Mouse (Mus musculus): ENCODE measurements around the gene Pgbd5. TPM values are rescaled to one million over a fixed set of nuclear protein-coding genes. Genes with fewer than 3 reads are reported as not detected.
A peak's percentile ranks its signal among the peaks of the same experiment; 100 is the strongest.

Gene Pgbd5
- total and polyA plus RNA-seq, 3 experiments, result 0.43 to 0.98 (median 0.55) TPM

DNA sequence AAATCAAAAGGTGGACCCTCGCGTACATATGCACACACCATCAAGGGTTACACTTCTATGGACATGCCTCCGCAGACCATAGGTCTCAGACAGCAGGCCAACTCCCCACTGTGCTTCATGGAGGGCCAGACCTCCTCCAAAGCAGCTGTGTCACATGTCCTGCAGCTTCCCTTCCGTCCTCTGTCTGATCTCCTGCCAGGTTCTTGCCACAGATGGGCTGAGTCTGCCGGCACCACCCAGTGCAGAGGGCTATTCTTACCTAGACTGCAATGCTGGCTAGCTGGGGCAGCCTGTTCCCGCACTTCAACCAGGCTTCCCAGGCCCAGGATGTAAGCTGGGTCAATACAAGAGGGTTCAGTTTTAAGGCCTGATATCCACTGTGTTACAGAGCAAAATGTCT, 64.3 kb downstream of the Pgbd5 start:
- H3K27ac ChIP-seq, result no peak overlapping the region
- H3K9ac ChIP-seq (ENCODE audit: low read depth, low read length), result no peak overlapping the region
- peak in 1 of 2 experiments; percentile 25 for DNase-seq
- no peaks in the 10 kb centered on the region for H3K27me3 ChIP-seq (ENCODE audit: control insufficient read depth, insufficient read depth, low read length)
- no peaks in the 10 kb centered on the region for H3K36me3 ChIP-seq (ENCODE audit: control insufficient read depth, insufficient read depth, low read length)
- H3K4me1 ChIP-seq (ENCODE audit: control insufficient read depth, insufficient read depth, low read length), result peaks cover 2% of the 10 kb centered on the region; the same call in 1 of the 2 replicates
- intact Hi-C loops (cut with DNase I), result no loop called here
- H3K79me2 ChIP-seq (replicated peaks; ENCODE audit: control insufficient read depth, insufficient read depth, low read length), result no peaks in the 10 kb centered on the region
- WGBS, result 47% methylated on average over 6 of the region's 6 CpGs
- TF ChIP-seq EP300 (IDR thresholded peaks at IDR 0.05; ENCODE audit: insufficient read depth, low read depth, low read length) (no peak), POLR2A (IDR thresholded peaks at IDR 0.05; ENCODE audit: insufficient read depth, low read depth, low read length) (no peak), CTCF (IDR thresholded peaks at IDR 0.05) (no peak)
- H3K4me3 ChIP-seq, result no peak overlapping the region

DNA sequence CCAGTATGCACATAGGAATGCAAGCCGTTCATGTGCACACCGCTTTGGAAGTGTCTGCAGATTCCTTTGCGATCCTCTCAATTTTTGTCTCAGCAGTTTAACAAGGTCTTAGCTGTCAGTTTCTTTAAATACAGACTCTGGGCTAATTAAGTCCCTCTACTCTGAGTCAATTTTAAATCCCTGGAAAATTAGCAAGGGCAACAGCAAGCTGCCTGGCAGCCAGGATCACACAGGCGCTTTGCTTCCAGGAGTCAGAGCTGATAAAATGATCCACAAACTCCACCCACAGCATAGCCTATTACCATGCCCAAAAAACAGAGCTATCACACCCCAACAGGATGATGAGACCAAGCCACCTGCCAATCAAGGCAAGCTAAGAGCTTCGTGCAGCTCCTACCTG, 65.7 kb downstream of the Pgbd5 start:
- DNase-seq, result no peak
- intact Hi-C loops (cut with DNase I), result no loop called here
- WGBS, result 86% methylated on average over 5 of the region's 5 CpGs
- Histone ChIP-seq H3K4me3 (no peak overlapping the region), H3K4me1 (ENCODE audit: control insufficient read depth, insufficient read depth, low read length) (peaks cover 2% of the 10 kb centered on the region; the same call in 1 of the 2 replicates), H3K36me3 (ENCODE audit: control insufficient read depth, insufficient read depth, low read length) (no peaks in the 10 kb centered on the region), H3K27ac (no peak overlapping the region), H3K27me3 (ENCODE audit: control insufficient read depth, insufficient read depth, low read length) (no peaks in the 10 kb centered on the region), H3K9ac (ENCODE audit: low read depth, low read length) (no peak overlapping the region), H3K79me2 (replicated peaks; ENCODE audit: control insufficient read depth, insufficient read depth, low read length) (no peaks in the 10 kb centered on the region)
- TF ChIP-seq CTCF (IDR thresholded peaks at IDR 0.05), result no peak
- TF ChIP-seq POLR2A (IDR thresholded peaks at IDR 0.05; ENCODE audit: insufficient read depth, low read depth, low read length), result no peak
- TF ChIP-seq EP300 (IDR thresholded peaks at IDR 0.05; ENCODE audit: insufficient read depth, low read depth, low read length), result no peak

DNA sequence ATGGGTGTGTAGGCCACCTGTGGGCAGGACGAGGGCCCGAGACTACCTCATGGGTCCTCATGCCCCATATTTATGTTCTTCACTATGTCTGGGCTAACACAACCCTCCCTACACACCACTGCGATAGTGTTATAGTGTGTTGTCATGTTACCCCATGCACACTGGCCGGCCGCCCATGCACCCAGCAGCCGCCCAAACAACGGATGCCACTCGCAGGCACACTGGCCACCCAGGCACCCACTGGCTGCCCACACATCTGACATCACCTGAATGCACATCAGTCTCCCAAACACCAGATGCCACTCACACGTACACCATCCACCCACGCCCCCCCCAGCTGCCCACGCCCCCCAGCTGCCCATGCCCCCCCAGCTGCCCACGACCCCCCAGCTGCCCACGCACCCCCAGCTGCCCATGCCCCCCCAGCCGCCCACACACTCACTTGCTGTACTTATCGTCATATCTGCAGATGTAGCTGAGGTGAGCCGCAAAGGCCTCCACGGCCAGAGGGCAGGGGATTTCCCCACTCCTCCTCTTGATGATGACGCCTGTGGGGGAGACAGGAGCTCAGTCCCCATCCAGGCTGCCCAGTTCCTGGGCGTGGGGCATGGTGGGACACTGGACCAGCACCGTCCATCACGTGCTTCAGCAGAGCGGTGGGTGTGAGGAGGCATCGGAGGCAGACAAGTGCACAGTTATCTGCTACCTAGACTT, 67.9 kb downstream of the Pgbd5 start:
- DNase-seq, result no peak
- intact Hi-C loops (cut with DNase I), result no loop called here
- no peak overlapping the region for H3K4me3 ChIP-seq
- no peaks in the 10 kb centered on the region for H3K27me3 ChIP-seq (ENCODE audit: control insufficient read depth, insufficient read depth, low read length)
- H3K4me1 ChIP-seq (ENCODE audit: control insufficient read depth, insufficient read depth, low read length), result peaks cover 2% of the 10 kb centered on the region; the same call in 1 of the 2 replicates
- H3K9ac ChIP-seq (ENCODE audit: low read depth, low read length), result no peak overlapping the region
- no peak overlapping the region for H3K27ac ChIP-seq
- TF ChIP-seq EP300 (IDR thresholded peaks at IDR 0.05; ENCODE audit: insufficient read depth, low read depth, low read length) (no peak), CTCF (IDR thresholded peaks at IDR 0.05) (no peak), POLR2A (IDR thresholded peaks at IDR 0.05; ENCODE audit: insufficient read depth, low read depth, low read length) (no peak)
- H3K79me2 ChIP-seq (replicated peaks; ENCODE audit: control insufficient read depth, insufficient read depth, low read length), result no peaks in the 10 kb centered on the region
- 83% methylated on average over 23 of the region's 23 CpGs for WGBS
- H3K36me3 ChIP-seq (ENCODE audit: control insufficient read depth, insufficient read depth, low read length), result no peaks in the 10 kb centered on the region

GRCm38 (mm10) chr8:124370422-124371183, 68.9 kb downstream of the Pgbd5 start:
- no peak overlapping the region for H3K9ac ChIP-seq (ENCODE audit: low read depth, low read length)
- 79% methylated on average over 17 of the region's 17 CpGs for WGBS
- H3K36me3 ChIP-seq (ENCODE audit: control insufficient read depth, insufficient read depth, low read length), result no peaks in the 10 kb centered on the region
- H3K27me3 ChIP-seq (ENCODE audit: control insufficient read depth, insufficient read depth, low read length), result no peaks in the 10 kb centered on the region
- no peak overlapping the region for H3K27ac ChIP-seq
- peaks cover 2% of the 10 kb centered on the region; the same call in 1 of the 2 replicates for H3K4me1 ChIP-seq (ENCODE audit: control insufficient read depth, insufficient read depth, low read length)
- TF ChIP-seq POLR2A (IDR thresholded peaks at IDR 0.05; ENCODE audit: insufficient read depth, low read depth, low read length) (no peak), EP300 (IDR thresholded peaks at IDR 0.05; ENCODE audit: insufficient read depth, low read depth, low read length) (no peak), CTCF (IDR thresholded peaks at IDR 0.05) (no peak)
- H3K4me3 ChIP-seq, result no peak overlapping the region
- intact Hi-C loops (cut with DNase I), result no loop called here
- DNase-seq, result no peak
- no peaks in the 10 kb centered on the region for H3K79me2 ChIP-seq (replicated peaks; ENCODE audit: control insufficient read depth, insufficient read depth, low read length)

- Histone ChIP-seq H3K27ac (no peak overlapping the region), H3K9ac (ENCODE audit: low read depth, low read length) (no peak overlapping the region), H3K79me2 (replicated peaks; ENCODE audit: control insufficient read depth, insufficient read depth, low read length) (no peaks in the 10 kb centered on the region), H3K4me3 (no peak overlapping the region), H3K4me1 (ENCODE audit: control insufficient read depth, insufficient read depth, low read length) (no peaks in the 10 kb centered on the region), H3K36me3 (ENCODE audit: control insufficient read depth, insufficient read depth, low read length) (no peaks in the 10 kb centered on the region), H3K27me3 (ENCODE audit: control insufficient read depth, insufficient read depth, low read length) (no peaks in the 10 kb centered on the region)
- WGBS, result 22% methylated on average over 8 of the region's 8 CpGs
- DNase-seq, result peak; percentile 35 to 67
- TF ChIP-seq EP300 (IDR thresholded peaks at IDR 0.05; ENCODE audit: insufficient read depth, low read depth, low read length), result no peak
- TF ChIP-seq CTCF (IDR thresholded peaks at IDR 0.05), result peak; percentile 82
- intact Hi-C loops (cut with DNase I), result loop anchor here (10.0 kb wide), 1 partner anchor 573 kb away; no protein-coding TSS in a partner anchor
These were observed 71.2 kb downstream of the Pgbd5 start for GRCm38 (mm10) chr8:124368213-124368612.

- H3K4me1 ChIP-seq (ENCODE audit: control insufficient read depth, insufficient read depth, low read length), result no peaks in the 10 kb centered on the region
- intact Hi-C loops (cut with DNase I), result loop anchor here (10.0 kb wide), 1 partner anchor 569 kb away; no protein-coding TSS in a partner anchor
- DNase-seq, result no peak
- WGBS, result 91% methylated on average over 15 of the region's 15 CpGs
- no peak overlapping the region for H3K9ac ChIP-seq (ENCODE audit: low read depth, low read length)
- TF ChIP-seq CTCF (IDR thresholded peaks at IDR 0.05) (no peak), POLR2A (IDR thresholded peaks at IDR 0.05; ENCODE audit: insufficient read depth, low read depth, low read length) (no peak), EP300 (IDR thresholded peaks at IDR 0.05; ENCODE audit: insufficient read depth, low read depth, low read length) (no peak)
- H3K36me3 ChIP-seq (ENCODE audit: control insufficient read depth, insufficient read depth, low read length), result no peaks in the 10 kb centered on the region
- no peak overlapping the region for H3K4me3 ChIP-seq
- H3K27me3 ChIP-seq (ENCODE audit: control insufficient read depth, insufficient read depth, low read length), result no peaks in the 10 kb centered on the region
- no peak overlapping the region for H3K27ac ChIP-seq
- no peaks in the 10 kb centered on the region for H3K79me2 ChIP-seq (replicated peaks; ENCODE audit: control insufficient read depth, insufficient read depth, low read length)
These were observed 76.1 kb downstream of the Pgbd5 start for GRCm38 (mm10) chr8:124363337-124363736.
